Mouse (Mus musculus): ENCODE data around the gene Catsperg2. TPM values are rescaled to one million over a fixed set of nuclear protein-coding genes. Genes with fewer than 3 reads are reported as not detected.
"Not testable (repeated sequence)": the region's sequence is repeated elsewhere in the genome, so short reads cannot be mapped to it uniquely, and the experiment has no call there.

Catsperg2 gene
- polyA plus RNA-seq, 1 experiment from 2014 or later, result 0.06 TPM

DNA sequence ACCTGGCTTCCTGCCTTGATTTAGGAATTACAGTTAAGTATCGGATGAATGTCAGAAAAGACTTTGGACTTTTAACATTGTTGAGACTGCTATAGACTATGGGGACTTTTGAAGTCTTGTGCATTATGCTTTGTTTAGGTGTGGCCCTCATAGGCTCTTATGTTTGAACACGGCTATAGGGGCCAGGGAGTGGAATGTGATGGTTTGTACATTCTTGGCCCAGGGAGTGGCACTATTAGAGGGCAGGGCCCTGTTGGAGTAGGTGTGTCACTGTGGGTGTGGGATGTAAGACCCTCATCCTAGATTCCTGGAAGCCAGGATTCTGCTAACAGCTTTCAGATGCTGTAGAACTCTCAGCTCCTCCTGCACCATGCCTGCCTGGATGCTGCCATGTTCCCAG lies 17.9 kb downstream of the Catsperg2 start:
- not testable (repeated sequence) for H3K4me2 ChIP-seq; H3K36me3 ChIP-seq (replicated peaks); ATAC-seq (ENCODE audit: low FRiP score); H3K27me3 ChIP-seq; H3K4me3 ChIP-seq (replicated peaks); H3K27ac ChIP-seq; H3K9ac ChIP-seq; H3K4me1 ChIP-seq; H3K9me3 ChIP-seq
- 94% methylated on average over 2 of the region's 2 CpGs for WGBS

DNA sequence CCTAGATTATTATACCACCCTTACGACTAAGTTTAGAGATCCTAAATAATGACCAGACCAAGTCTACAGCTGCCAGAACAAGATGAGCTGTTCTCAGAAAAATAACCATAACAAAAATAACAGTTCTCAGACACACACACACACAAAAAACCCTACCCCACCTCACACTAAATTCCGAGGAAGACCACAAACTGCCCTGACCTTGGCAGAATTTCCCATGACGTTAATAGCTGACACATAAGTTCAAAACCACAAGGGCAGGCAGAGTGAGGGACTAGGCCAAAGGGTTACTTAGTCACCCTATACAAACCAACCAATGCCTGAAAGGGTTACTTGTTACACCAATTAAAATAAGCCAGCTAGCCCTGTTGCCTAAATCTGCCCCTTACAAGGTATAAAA lies 31.6 kb downstream of the Catsperg2 start:
- H3K27me3 ChIP-seq; ATAC-seq (ENCODE audit: low FRiP score): not testable (repeated sequence)

DNA sequence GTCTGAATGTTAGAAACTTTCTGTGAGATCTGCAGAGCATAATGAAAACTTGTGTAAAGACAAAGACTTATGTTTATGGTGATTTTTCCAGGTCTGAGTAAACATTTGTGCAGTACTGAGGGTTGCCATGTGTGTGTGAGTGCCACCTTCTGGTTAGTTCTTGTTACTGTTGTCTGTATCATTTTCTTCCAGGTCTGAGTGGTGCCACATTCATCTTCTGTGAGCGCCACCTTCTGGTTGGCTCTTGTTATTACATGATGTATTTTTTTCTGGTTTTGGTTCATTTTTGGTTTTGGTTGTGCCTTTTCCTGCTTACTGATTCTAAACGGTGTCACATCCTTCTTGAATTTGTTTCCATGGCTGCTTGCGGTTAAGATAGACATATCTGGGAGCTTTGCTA lies 45.0 kb downstream of the Catsperg2 start:
- no peaks in the 10 kb centered on the region for H3K4me1 ChIP-seq

More for the DNA sequence above, 31.6 kb downstream of the Catsperg2 start:
- H3K27ac ChIP-seq; H3K4me2 ChIP-seq; H3K9ac ChIP-seq; H3K4me1 ChIP-seq; H3K4me3 ChIP-seq (replicated peaks); H3K36me3 ChIP-seq (replicated peaks); H3K9me3 ChIP-seq: not testable (repeated sequence)
- 94% methylated on average over 3 of the region's 3 CpGs for whole genome bisulfite sequencing

More for the DNA sequence above, 45.0 kb downstream of the Catsperg2 start:
- Histone ChIP-seq H3K4me3 (replicated peaks) (no peak overlapping the region), H3K9ac (no peak overlapping the region), H3K27me3 (no peaks in the 10 kb centered on the region), H3K36me3 (replicated peaks) (no peaks in the 10 kb centered on the region), H3K4me2 (no peak overlapping the region), H3K27ac (no peak overlapping the region), H3K9me3 (peaks cover 42% of the 10 kb centered on the region)
- ATAC-seq (ENCODE audit: low FRiP score), result no peak
- 64% methylated on average over 3 of the region's 3 CpGs for WGBS

MicroRNAs encoded within 50 kb of the gene (microRNA counts, 519-probe panel; counts per million panel counts)
- not detected for microRNA mmu-miR-1964

Small RNA genes lying within 50 kb of the gene (microRNA-seq; reads per million reads assigned to microRNA genes)
- 4.1 reads per million, percentile 14 among the genes with 10 or more reads in this experiment for gene Mir1964

Other genes with a start within 250 kb of the Catsperg2 start
- gene Sipa1l3, start 208.4 kb downstream of the Catsperg2 start, polyA plus RNA-seq (2016; fragmentation: Nextera tagmentation; extraction: Ambion mirVana), result 12.3 and 14.6 TPM in 2 replicates
- gene Zfp84, start 41.5 kb upstream of the Catsperg2 start, polyA plus RNA-seq (2016; fragmentation: Nextera tagmentation; extraction: Ambion mirVana), result 17.8 and 18.3 TPM in 2 replicates
- gene Zfp30, start 57.0 kb upstream of the Catsperg2 start, polyA plus RNA-seq (2016; fragmentation: Nextera tagmentation; extraction: Ambion mirVana), result 11.6 and 11.8 TPM in 2 replicates
- 20.7 and 23.0 TPM in 2 replicates for gene Zfp790, start 89.1 kb upstream of the Catsperg2 start, polyA plus RNA-seq (2016; fragmentation: Nextera tagmentation; extraction: Ambion mirVana)
- gene Zfp940, start 126.6 kb upstream of the Catsperg2 start, polyA plus RNA-seq (2016; fragmentation: Nextera tagmentation; extraction: Ambion mirVana), result 11.9 and 12.8 TPM in 2 replicates
- 10.6 and 12.1 TPM in 2 replicates for gene Zfp420, start 132.9 kb upstream of the Catsperg2 start, polyA plus RNA-seq (2016; fragmentation: Nextera tagmentation; extraction: Ambion mirVana)
- 13.4 and 15.1 TPM in 2 replicates for gene Zfp27, start 179.5 kb upstream of the Catsperg2 start, polyA plus RNA-seq (2016; fragmentation: Nextera tagmentation; extraction: Ambion mirVana)
- gene Zfp383, start 181.2 kb upstream of the Catsperg2 start, polyA plus RNA-seq (2016; fragmentation: Nextera tagmentation; extraction: Ambion mirVana), result 6.6 and 7.6 TPM in 2 replicates
- gene Zfp74, start 227.1 kb upstream of the Catsperg2 start, polyA plus RNA-seq (2016; fragmentation: Nextera tagmentation; extraction: Ambion mirVana), result 15.4 and 16.5 TPM in 2 replicates

Measured in forebrain, embryonic 12.5 days (tissue).